Mouse (Mus musculus): Measurements from ENCODE around the gene Hist1h2an. TPM values are rescaled to one million over a fixed set of nuclear protein-coding genes. Genes with fewer than 3 reads are reported as not detected.
"Not testable (repeated sequence)": the region's sequence is repeated elsewhere in the genome, so short reads cannot be mapped to it uniquely, and the experiment has no call there.

Gene Hist1h2an
- polyA plus RNA-seq, 1 experiment from 2014 or later, result not detected

DNA sequence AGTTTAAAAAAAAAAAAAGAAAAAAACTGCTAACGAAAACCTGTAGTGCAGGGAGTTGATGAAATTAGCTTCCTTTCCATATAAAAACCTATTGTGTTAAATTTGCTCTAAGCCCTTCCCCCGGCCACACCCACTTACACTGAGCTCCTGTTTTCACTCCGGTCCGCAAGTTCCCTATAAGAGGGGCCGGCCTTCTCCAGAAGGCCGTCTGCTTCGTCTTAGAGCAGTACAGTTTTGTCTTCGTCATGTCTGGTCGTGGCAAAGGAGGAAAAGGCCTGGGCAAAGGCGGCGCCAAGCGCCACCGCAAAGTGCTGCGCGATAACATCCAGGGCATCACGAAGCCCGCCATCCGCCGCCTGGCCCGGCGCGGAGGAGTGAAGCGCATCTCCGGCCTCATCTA is 24.5 kb upstream of the Hist1h2an start, which contains the start of gene Hist1h4m:
Gene Hist1h4m, plus strand, starts transcription at position 208 of the 400 bp plus-strand sequence.
- Histone ChIP-seq H3K4me2 (ENCODE audit: low read length) (peak within 1 kb of the TSS; percentile 47; the same call in 1 of the 2 replicates), H3K4me3 (ENCODE audit: control insufficient read depth in 1 of 2, insufficient read depth in 1 of 2, low read depth in 1 of 2, low read length in 2 of 2) (peak within 1 kb of the TSS in 1 of 2 experiments; percentile 23; a peak in 2 of 4 replicates)
- H3K36me3 ChIP-seq (ENCODE audit: control insufficient read depth, insufficient read depth, low read length); H3K9me3 ChIP-seq (ENCODE audit: control insufficient read depth, low read length); H3K4me1 ChIP-seq (ENCODE audit: control insufficient read depth in 2 of 2, insufficient read depth in 2 of 2, low read length in 2 of 2); H3K9ac ChIP-seq (ENCODE audit: low read length); H3K27ac ChIP-seq (replicated peaks in 1 of 2; ENCODE audit: control insufficient read depth in 1 of 2, insufficient read depth in 1 of 2, low read depth in 2 of 2, low read length in 2 of 2); H3K27me3 ChIP-seq (ENCODE audit: control insufficient read depth, insufficient read depth, low read length): not testable (repeated sequence)
- 0 out of 2 replicates have a peak, but pooled peaks have one; percentile 55 for ATAC-seq (ENCODE audit: insufficient number of reproducible peaks, insufficient read depth, low FRiP score, low read depth)
- WGBS, result no CpG with 5 or more reads among the region's 24 CpGs

DNA sequence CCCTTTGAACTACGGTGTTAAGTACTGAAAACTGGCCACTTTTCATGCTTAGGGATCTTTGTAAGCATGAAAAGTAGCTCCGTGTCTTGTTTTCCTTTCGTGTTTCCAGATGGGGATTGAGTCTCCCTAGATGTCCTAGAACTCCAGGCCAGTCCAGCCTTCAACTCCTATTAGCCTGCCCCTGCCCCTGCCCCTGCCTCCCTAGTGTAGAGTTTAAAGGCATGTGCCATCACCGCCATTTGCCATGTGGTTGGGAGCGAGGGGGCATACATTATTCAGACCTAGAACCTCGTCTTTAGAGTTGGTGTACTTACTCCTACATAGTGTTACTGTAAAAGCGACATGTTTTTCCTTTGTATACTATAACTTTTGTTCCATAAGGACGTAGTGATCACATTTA is 24.1 kb upstream of the Hist1h2an start:
- not testable (repeated sequence) for H3K4me2 ChIP-seq (ENCODE audit: low read length); H3K36me3 ChIP-seq (ENCODE audit: control insufficient read depth, insufficient read depth, low read length); H3K4me3 ChIP-seq (ENCODE audit: control insufficient read depth in 1 of 2, insufficient read depth in 1 of 2, low read depth in 1 of 2, low read length in 2 of 2); H3K27me3 ChIP-seq (ENCODE audit: control insufficient read depth, insufficient read depth, low read length); H3K9ac ChIP-seq (ENCODE audit: low read length); H3K4me1 ChIP-seq (ENCODE audit: control insufficient read depth in 2 of 2, insufficient read depth in 2 of 2, low read length in 2 of 2); H3K27ac ChIP-seq (replicated peaks in 1 of 2; ENCODE audit: control insufficient read depth in 1 of 2, insufficient read depth in 1 of 2, low read depth in 2 of 2, low read length in 2 of 2); H3K9me3 ChIP-seq (ENCODE audit: control insufficient read depth, low read length)
- ATAC-seq (ENCODE audit: insufficient number of reproducible peaks, insufficient read depth, low FRiP score, low read depth), result peak; percentile 22; the same call in 1 of the 2 replicates
- no CpG with 5 or more reads among the region's 8 CpGs for WGBS

DNA sequence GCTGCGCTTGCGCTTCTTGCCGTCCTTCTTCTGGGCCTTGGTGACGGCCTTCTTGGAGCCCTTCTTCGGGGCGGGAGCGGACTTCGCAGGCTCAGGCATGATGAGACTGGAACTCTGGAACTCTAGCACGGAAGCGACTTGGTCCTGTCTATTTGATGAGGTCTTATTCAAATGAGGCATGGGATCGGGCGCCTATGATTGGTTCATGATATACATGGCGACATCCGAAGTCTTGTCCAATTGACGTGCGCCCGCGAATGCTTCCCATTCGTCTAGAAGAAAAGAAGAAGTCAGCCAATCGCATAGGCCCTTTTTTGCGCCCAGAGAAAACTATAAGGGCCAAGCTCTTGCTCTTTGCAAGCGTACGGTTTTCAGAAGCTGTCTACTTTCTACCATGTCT is 23.1 kb upstream of the Hist1h2an start, which contains the start of the genes Hist1h2bq and Hist1h2ao:
Gene Hist1h2bq, minus strand, starts transcription at position 125 of the 400 bp plus-strand sequence.
Gene Hist1h2ao, plus strand, starts transcription at position 393 of the 400 bp plus-strand sequence.
- no CpG with 5 or more reads among the region's 23 CpGs for WGBS
- H3K9me3 ChIP-seq (ENCODE audit: control insufficient read depth, low read length); H3K4me1 ChIP-seq (ENCODE audit: control insufficient read depth in 2 of 2, insufficient read depth in 2 of 2, low read length in 2 of 2); H3K4me3 ChIP-seq (ENCODE audit: control insufficient read depth in 1 of 2, insufficient read depth in 1 of 2, low read depth in 1 of 2, low read length in 2 of 2); H3K36me3 ChIP-seq (ENCODE audit: control insufficient read depth, insufficient read depth, low read length); H3K9ac ChIP-seq (ENCODE audit: low read length); H3K4me2 ChIP-seq (ENCODE audit: low read length); H3K27ac ChIP-seq (replicated peaks in 1 of 2; ENCODE audit: control insufficient read depth in 1 of 2, insufficient read depth in 1 of 2, low read depth in 2 of 2, low read length in 2 of 2); H3K27me3 ChIP-seq (ENCODE audit: control insufficient read depth, insufficient read depth, low read length): not testable (repeated sequence)
- peak; percentile 96 for ATAC-seq (ENCODE audit: insufficient number of reproducible peaks, insufficient read depth, low FRiP score, low read depth)

DNA sequence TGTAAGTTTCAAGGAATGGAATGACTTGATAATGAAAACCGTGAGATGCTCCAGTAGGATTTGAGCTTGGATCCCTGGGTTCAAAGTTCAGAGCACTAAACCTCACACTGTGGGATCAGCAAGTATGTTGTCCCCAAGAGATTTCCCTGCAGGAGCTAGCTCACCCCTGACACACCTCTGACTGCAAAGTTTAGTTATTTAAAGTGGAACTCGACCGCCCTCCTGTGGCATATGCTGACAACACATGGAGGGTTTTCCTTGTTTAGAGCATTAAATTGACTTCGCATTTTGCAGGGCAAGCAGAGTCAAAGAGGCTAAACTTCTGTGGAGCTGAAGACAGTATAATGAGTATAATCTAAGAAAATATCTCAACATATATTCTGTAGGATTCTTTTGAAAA is 16.0 kb upstream of the Hist1h2an start:
- ATAC-seq (ENCODE audit: insufficient number of reproducible peaks, insufficient read depth, low FRiP score, low read depth), result 0 out of 2 replicates have a peak, but pooled peaks have one; percentile 38
- H3K4me2 ChIP-seq (ENCODE audit: low read length); H3K4me1 ChIP-seq (ENCODE audit: control insufficient read depth in 2 of 2, insufficient read depth in 2 of 2, low read length in 2 of 2); H3K27ac ChIP-seq (replicated peaks in 1 of 2; ENCODE audit: control insufficient read depth in 1 of 2, insufficient read depth in 1 of 2, low read depth in 2 of 2, low read length in 2 of 2); H3K4me3 ChIP-seq (ENCODE audit: control insufficient read depth in 1 of 2, insufficient read depth in 1 of 2, low read depth in 1 of 2, low read length in 2 of 2); H3K36me3 ChIP-seq (ENCODE audit: control insufficient read depth, insufficient read depth, low read length); H3K9me3 ChIP-seq (ENCODE audit: control insufficient read depth, low read length); H3K9ac ChIP-seq (ENCODE audit: low read length); H3K27me3 ChIP-seq (ENCODE audit: control insufficient read depth, insufficient read depth, low read length): not testable (repeated sequence)
- WGBS, result no CpG with 5 or more reads among the region's 4 CpGs

DNA sequence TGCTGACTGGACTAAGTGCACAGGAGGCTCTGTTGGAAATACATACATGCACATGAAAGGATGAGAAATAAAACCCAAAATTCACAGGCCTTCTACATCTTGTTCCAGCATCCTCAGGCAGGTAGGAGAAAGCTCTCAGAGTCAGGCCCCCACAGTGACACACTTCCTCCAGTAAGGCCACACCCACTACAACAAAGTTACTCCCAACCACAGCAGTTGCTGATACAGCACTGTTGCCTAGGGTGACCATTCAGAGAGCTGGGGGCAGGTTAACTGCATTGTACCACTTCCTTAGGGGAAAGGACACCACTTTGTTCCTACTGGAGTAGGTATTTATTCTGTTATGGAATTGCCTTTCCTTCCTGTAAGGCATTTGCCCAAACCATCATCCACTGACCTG is 10.1 kb upstream of the Hist1h2an start:
- not testable (repeated sequence) for H3K27me3 ChIP-seq (ENCODE audit: control insufficient read depth, insufficient read depth, low read length); ATAC-seq (ENCODE audit: insufficient number of reproducible peaks, insufficient read depth, low FRiP score, low read depth); H3K9ac ChIP-seq (ENCODE audit: low read length); H3K4me1 ChIP-seq (ENCODE audit: control insufficient read depth in 2 of 2, insufficient read depth in 2 of 2, low read length in 2 of 2); H3K36me3 ChIP-seq (ENCODE audit: control insufficient read depth, insufficient read depth, low read length); H3K27ac ChIP-seq (replicated peaks in 1 of 2; ENCODE audit: control insufficient read depth in 1 of 2, insufficient read depth in 1 of 2, low read depth in 2 of 2, low read length in 2 of 2); H3K9me3 ChIP-seq (ENCODE audit: control insufficient read depth, low read length); H3K4me3 ChIP-seq (ENCODE audit: control insufficient read depth in 1 of 2, insufficient read depth in 1 of 2, low read depth in 1 of 2, low read length in 2 of 2); H3K4me2 ChIP-seq (ENCODE audit: low read length)

DNA sequence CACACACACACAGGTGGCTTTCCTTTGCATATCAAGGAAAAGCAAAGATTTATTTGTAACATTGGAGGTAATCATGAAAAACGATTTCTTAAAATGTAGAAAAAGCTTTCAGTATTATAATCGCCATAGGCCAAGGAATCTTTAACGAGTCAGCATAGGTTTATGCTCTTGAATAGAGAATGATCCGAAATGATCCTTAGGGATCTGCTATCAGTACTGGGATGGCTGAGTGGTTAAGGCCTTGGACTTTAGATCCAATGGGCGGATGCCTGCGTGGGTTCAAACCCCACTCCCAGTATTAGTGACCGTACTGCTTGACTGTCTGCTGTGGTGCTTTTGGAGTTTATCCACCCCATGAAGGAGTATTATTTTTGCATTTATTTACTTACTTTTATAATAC is 8.6 kb upstream of the Hist1h2an start:
- Histone ChIP-seq H3K9ac (ENCODE audit: low read length) (no peak overlapping the region), H3K4me2 (ENCODE audit: low read length) (no peak overlapping the region), H3K4me1 (ENCODE audit: control insufficient read depth in 2 of 2, insufficient read depth in 2 of 2, low read length in 2 of 2) (peaks cover under 1 to 5% of the 10 kb centered on the region in 2 experiments; a peak in 1 of 4 replicates), H3K4me3 (ENCODE audit: control insufficient read depth in 1 of 2, insufficient read depth in 1 of 2, low read depth in 1 of 2, low read length in 2 of 2) (no peak overlapping the region), H3K36me3 (ENCODE audit: control insufficient read depth, insufficient read depth, low read length) (no peaks in the 10 kb centered on the region), H3K27ac (replicated peaks in 1 of 2; ENCODE audit: control insufficient read depth in 1 of 2, insufficient read depth in 1 of 2, low read depth in 2 of 2, low read length in 2 of 2) (no peak overlapping the region), H3K9me3 (ENCODE audit: control insufficient read depth, low read length) (no peaks in the 10 kb centered on the region), H3K27me3 (ENCODE audit: control insufficient read depth, insufficient read depth, low read length) (no peaks in the 10 kb centered on the region)
- 91% methylated on average over 7 of the region's 7 CpGs for WGBS
- no peak for ATAC-seq (ENCODE audit: insufficient number of reproducible peaks, insufficient read depth, low FRiP score, low read depth)

DNA sequence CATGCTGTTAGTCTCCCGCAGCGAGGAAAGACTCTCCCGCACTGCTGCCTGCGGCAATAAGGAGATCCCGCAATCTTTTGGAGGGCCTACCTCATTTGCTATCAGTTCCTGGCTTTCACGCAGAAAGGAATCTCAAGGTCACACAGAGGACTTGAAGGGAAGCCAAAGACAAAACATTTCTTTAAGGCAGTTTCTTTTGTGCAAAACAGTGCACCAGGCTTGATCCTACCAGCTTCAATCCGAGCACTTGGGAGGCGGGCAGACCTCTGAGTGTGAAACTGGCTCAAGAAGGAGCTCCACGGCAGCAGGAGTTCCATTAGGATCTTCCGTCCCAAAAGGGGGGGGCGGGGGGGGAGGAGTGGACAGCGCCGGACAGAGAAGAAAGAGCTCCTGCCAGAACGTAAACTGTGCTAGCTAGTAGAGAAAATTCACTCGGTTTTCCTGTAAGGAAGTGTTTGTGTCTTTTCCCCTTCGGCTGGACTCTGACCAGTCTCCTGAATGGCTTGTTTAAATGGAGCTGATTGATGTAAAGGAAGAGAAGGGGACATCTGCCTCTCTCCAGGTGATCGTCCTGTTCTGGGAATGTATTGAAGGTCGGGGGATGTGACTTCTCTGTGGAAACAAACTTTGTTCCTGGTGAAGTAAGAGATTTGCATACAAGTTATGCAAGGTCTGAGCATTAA is 3.7 kb upstream of the Hist1h2an start:
- peak overlapping the region; percentile 26 to 31; a peak in 3 of 4 replicates for H3K4me3 ChIP-seq (ENCODE audit: control insufficient read depth in 1 of 2, insufficient read depth in 1 of 2, low read depth in 1 of 2, low read length in 2 of 2)
- peak overlapping the region in 1 of 2 experiments; percentile 33; a peak in 2 of 4 replicates for H3K27ac ChIP-seq (replicated peaks in 1 of 2; ENCODE audit: control insufficient read depth in 1 of 2, insufficient read depth in 1 of 2, low read depth in 2 of 2, low read length in 2 of 2)
- peak overlapping the region; percentile 72 for H3K9ac ChIP-seq (ENCODE audit: low read length)
- H3K27me3 ChIP-seq (ENCODE audit: control insufficient read depth, insufficient read depth, low read length), result no peaks in the 10 kb centered on the region
- H3K4me2 ChIP-seq (ENCODE audit: low read length), result peak overlapping the region; percentile 70
- H3K9me3 ChIP-seq (ENCODE audit: control insufficient read depth, low read length), result no peaks in the 10 kb centered on the region
- ATAC-seq (ENCODE audit: insufficient number of reproducible peaks, insufficient read depth, low FRiP score, low read depth), result no peak
- WGBS, result 4% methylated on average over 18 of the region's 18 CpGs
- H3K4me1 ChIP-seq (ENCODE audit: control insufficient read depth in 2 of 2, insufficient read depth in 2 of 2, low read length in 2 of 2), result peaks cover 5 to 19% of the 10 kb centered on the region in 2 experiments; a peak in 3 of 4 replicates
- H3K36me3 ChIP-seq (ENCODE audit: control insufficient read depth, insufficient read depth, low read length), result no peaks in the 10 kb centered on the region

All from heart, embryonic 14.5 days (tissue).